ENCODE assay signal across 10 mouse cellular contexts in genomic region chr12:8402084-8402483, GRCm38 (mm10).
DNase-seq lines count a peak whose midpoint lies in the region; ATAC-seq lines count a peak whose summit lies in the region.
"Had no signal": no experiment of that assay in that cellular context is flagged by ENCODE, and none has a peak within 500 bp of the region (broad histone marks: within the 10 kb centered on the region; RNA-seq: fewer than 3 reads in every experiment).

No protein-coding gene starts in this region.

- no peaks in the 10 kb centered on the region for H3K36me3 ChIP-seq in liver, embryonic 12.5 days

- no peak overlapping the region for H3K27ac ChIP-seq in liver, embryonic 12.5 days
- H3K27ac ChIP-seq: macrophage had no signal

- no peak for DNase-seq in liver
- peak; percentile 66 for DNase-seq in embryo, embryonic 9.5 days (ENCODE audit: extremely low spot score)
- peak; percentile 22 for DNase-seq in hindlimb bud, embryonic 11.5 days (ENCODE audit: extremely low spot score, low read depth, low spot score)
- peak; percentile 84 for DNase-seq in mesoderm, embryonic 11.5 days (ENCODE audit: low read depth, low spot score)
- DNase-seq in spleen, postnatal 36 days (ENCODE audit: low spot score in 2 of 2), result no peak
- DNase-seq: thymus, postnatal 36 days had no signal

- H3K9me3 ChIP-seq in liver, embryonic 12.5 days (replicated peaks), result no peaks in the 10 kb centered on the region

- ATAC-seq in liver, embryonic 12.5 days, result peak; percentile 42; the same call in 1 of the 2 replicates
- no peak for ATAC-seq in erythroblast, adult 5-6 weeks (replicated peaks; ENCODE audit: low FRiP score, poor library complexity, severe bottlenecking)

- H3K4me3 ChIP-seq in liver, embryonic 12.5 days, result no peak overlapping the region
- H3K4me3 ChIP-seq: erythroblast, embryonic 14.5 days had no signal

- no peak overlapping the region for H3K9ac ChIP-seq in liver, embryonic 12.5 days

- no peaks in the 10 kb centered on the region for H3K27me3 ChIP-seq in liver, embryonic 12.5 days (replicated peaks)

- no peaks in the 10 kb centered on the region for H3K4me1 ChIP-seq in liver, embryonic 12.5 days

- no peak overlapping the region for H3K4me2 ChIP-seq in liver, embryonic 12.5 days

- WGBS in liver, embryonic 12.5 days (ENCODE audit: insufficient replicate concordance), result 37% methylated on average over 5 of the region's 5 CpGs

Comparison
In these comparisons a context has a peak if more than half of its experiments do, and no peak if none do; other contexts are left out.
1. DNase-seq: peak in embryo, embryonic 9.5 days (single experiment), hindlimb bud, embryonic 11.5 days (single experiment) and mesoderm, embryonic 11.5 days (single experiment); none in liver (single experiment) and spleen, postnatal 36 days (0 of 2).